Mouse (Mus musculus) liver, adult 2 months (tissue): ENCODE measurements at regions not wholly inside any gene's neighbourhood (a gene's known extent, or its start where the extent isn't known, plus 50 kb on each side); places are given as distances from the start of the nearest gene placed in this dataset.

ENCODE experiments used
- CTCF ChIP-seq: fragments of 200-500 bp; IDR thresholded peaks from 2 replicates; pipeline ENCODE4 v1.5.1; 2011; ENCODE audit warnings: low read depth, low read length, control low read depth
- POLR2A ChIP-seq: fragments of 200-500 bp; IDR thresholded peaks from 2 replicates; pipeline ENCODE4 v1.6.1; 2011; ENCODE audit warnings: low read length, control low read depth; ENCODE audit not compliant: insufficient read depth; ENCODE audit errors: extremely low read depth

DNA sequence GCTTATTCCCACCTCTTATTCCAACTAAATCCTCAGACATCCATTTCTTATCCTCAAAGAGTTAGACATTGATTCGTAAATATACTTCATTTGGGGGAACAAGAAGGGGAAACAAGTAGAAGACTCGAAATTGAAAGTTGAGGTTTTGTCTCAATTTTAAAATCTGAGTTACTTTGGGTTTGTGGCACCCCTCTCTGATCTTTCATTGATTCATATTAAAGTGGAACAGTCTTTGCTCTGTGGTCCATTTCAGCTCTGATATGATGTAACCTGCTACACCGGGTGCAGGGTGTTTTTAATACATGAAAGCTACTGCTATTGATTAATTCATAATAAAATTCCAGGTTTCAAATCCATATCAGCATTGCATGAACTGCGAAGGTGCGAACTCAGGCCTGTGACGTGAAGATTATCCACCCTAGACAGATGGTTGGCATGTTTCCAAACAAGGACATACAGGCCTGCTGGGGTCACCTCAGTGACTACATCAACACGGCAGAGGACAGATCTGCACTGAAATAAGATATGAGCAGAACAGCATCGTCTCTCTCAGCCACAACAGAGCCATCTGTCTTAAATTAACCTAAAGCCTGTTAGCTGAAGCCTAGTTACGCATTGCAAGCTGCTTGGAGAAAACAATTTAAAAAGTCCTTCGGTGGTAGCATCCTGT lies 101.5 kb upstream of the Prlr start:
- TF ChIP-seq POLR2A = no peak
- no peak for TF ChIP-seq CTCF
